Mouse (Mus musculus) liver, postnatal 0 days (tissue): ENCODE data around the gene Rab31.

Source experiments
- CTCF ChIP-seq: sonication (generic); IDR thresholded peaks from 2 replicates; pipeline ENCODE4 v1.5.1; 2016; ENCODE audit warnings: antibody characterized with exemption, low read depth
- EP300 ChIP-seq: IDR thresholded peaks from 2 replicates; pipeline ENCODE4 v1.6.1; 2016; ENCODE audit warnings: antibody characterized with exemption, low read depth, mild to moderate bottlenecking

DNA sequence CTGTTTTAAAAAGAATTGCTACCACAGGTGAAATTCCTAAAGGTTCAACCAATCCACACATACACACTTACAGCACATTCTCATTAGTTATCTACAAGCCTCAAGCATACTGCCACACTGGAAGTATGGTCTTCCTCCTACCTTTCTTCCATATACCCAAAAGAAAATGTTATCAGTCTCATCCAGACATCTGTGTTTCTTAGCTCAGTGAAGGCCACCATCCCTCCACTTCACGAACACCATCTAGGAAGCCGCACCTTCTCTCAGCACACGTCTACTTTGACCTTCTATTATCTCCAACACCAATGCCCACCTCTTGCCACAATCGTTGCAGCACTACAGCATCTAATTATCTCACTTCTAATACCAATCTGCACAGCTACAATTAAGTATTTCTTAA is 166.5 kb downstream of the Rab31 start:
- TF ChIP-seq CTCF (no peak), EP300 (peak; percentile 83)
